Mouse (Mus musculus): ENCODE measurements around the gene Mast4.

The Mast4 gene

DNA sequence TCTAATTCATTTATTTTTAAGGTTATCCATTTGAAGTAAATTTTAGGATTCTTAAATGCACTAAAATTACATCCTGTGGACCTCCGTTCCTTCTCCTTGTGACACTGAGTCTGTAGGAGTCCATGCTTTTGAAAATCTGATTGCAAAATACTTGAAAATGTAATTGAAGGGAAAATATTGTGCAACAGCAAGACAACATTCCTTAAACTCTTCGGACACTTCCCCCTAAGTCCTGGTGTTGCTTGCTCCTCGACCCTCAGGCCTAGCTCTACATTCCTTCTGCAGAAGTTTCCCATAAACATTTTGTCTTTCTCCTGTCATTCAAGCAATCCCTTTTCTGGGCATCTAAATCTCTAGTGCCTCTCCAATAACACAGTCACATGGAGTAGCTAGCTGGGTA is 474.2 kb downstream of the Mast4 start:
- no peak for DNase-seq (ENCODE audit: low spot score)

DNA sequence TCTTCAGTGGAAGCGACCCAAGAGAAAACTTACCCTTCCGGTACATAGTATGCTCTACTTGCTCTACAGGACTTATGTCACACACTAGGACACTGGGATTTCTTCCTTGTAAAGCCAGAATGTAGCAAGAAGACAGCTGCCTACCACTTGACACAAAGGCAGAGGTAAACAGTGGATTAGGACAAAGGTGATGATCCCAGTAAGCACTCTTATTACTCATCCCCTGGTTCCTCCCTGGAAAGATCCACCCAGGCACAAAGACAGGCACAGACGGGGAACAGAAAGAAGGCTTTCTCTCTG is 476.8 kb downstream of the Mast4 start:
- DNase-seq (ENCODE audit: low spot score): no peak

DNA sequence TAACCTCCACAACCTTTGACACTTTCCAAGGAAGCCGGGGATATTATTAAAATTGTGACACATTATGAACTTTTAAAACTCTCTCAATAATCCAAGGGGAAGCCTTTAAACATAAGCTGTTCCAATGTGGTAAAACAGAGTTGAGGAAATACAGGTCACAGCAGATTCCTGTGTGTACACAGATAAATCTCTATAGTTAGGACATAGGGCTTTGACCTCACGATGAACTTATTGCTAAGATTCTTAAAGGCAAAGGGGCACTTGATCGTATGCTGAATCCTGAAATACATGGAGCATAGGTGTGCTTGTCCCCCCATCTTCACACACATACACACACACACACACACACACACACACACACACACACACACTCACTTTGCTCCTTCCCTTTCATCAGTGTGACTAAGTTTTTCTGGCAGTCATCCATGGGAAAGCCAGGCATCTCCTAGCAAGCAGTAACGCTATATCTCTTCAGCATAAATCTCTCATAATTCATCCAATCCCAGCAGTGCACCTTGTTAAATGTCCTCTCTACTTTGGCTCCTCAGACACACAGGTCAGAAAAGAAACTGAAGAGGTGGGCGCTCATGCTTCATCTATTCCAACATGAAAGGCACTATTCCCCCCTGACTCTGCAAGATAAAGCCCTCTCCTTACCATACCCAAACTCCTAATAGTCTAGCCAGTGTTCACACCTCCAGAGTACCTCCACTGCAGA is 477.3 kb downstream of the Mast4 start:
- DNase-seq (ENCODE audit: low spot score): no peak

DNA sequence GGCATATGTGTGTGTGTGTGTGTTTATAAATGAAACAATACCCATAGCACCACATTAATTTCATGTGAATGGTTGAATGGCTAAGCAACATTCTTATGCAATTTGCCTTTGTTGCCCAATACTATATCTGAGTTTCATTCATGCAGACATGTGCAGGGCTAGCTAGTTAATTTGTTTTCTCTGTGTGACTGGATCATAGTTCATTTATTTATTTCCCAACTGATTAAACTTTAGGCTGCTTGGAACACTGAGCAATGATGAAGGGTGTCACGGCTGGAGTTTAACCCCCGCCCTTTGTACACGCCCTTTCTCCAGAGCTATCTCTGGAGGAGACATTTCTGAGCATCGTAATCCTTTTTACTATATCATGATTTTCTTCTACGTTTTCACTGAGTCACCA is 481.4 kb downstream of the Mast4 start:
- DNase-seq (ENCODE audit: low spot score): no peak

DNA sequence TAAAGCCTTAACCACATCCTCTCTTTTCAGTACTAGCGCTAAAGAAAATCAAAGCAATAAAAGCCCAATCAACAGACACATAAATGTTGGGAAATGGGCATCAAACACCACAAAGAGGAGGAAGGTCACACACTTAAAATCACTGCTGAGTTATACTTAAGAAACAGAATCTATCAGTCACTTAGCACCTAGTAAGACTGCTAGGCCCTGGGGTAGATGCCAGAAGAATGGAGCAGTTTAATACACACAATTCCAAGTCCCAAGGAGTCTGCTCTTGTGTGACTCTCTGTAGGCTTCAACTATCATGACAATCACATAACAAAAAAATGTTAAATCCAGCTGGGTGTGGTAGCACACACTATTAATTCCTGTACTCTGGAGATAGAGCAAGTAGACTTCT is 483.0 kb downstream of the Mast4 start:
- no peak for DNase-seq (ENCODE audit: low spot score)

DNA sequence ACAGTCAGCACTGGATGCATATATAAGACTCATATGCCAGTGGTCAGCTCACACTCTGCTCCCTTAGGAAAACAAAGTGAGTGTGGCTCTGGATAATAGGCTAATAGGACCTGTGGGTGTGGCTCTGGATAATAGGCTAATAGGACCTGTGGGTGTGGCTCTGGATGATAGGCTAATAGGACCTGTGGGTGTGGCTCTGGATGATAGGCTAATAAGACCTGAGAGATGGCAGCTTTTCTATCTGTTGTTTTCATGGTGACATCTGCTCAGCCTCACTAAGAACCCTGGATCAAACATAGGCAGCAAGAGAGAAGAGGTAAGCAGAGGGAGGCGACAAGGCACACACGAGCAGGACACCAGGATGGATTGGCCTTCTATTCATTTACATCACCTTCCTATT is 483.7 kb downstream of the Mast4 start:
- DNase-seq (ENCODE audit: low spot score): no peak

DNA sequence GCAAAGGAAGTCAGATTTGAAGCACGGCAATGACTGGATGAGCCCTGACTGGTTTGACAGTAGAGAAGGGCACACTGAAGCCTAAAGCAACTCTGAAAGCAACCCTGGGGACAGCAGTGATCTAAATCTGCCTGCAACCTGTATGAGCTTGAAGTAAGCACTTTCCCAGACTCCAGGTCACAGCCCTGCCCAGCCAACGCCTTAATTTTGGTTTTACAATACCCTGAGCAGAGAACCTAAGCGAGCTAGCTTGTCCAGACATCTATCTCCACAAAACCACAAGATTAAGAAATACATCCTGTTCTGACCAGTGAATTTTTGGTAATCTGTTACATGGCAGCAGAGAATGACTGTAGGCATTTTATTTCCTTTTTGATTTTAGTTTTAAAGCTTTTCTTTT is 485.2 kb downstream of the Mast4 start:
- no peak for DNase-seq (ENCODE audit: low spot score)

DNA sequence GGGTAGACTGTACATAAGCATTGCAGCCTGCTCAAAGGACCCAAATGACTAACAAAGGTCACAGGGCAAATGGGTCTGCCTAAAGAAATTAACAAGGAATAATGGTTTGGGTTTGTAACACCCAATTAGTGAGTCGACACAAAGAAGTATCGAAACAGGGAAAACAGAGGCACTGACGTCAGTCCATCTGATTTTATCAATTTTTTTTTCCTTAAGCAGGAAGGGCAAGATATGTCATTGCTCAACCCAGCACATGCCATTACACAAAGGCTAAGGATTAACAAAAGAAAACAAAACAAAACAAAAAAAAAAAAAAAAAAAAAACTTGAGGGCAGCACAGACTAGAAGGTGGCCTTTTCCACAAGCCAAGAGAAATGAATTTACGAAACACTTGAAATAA is 487.8 kb downstream of the Mast4 start:
- no peak for DNase-seq (ENCODE audit: low spot score)

DNA sequence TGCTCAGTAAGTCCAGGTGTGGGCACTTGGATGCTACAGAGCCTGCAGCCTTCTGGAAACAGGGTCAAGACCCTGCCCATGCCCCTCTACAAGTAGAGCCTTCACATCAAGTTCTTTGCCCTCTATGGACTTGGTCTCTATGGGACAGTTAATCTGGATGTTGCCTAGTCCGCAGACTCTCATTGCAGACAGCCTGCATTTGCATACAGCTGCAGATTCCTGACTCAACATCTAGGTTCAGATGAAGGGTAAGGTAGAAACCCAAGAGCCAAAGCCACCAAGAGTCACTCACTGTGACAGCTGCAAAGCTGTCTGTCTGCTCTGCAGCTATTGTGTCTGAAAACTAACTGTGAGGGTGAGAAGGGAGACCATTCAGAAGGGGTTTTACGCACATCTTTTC is 491.6 kb downstream of the Mast4 start:
- DNase-seq (ENCODE audit: low spot score): peak; percentile 29

DNA sequence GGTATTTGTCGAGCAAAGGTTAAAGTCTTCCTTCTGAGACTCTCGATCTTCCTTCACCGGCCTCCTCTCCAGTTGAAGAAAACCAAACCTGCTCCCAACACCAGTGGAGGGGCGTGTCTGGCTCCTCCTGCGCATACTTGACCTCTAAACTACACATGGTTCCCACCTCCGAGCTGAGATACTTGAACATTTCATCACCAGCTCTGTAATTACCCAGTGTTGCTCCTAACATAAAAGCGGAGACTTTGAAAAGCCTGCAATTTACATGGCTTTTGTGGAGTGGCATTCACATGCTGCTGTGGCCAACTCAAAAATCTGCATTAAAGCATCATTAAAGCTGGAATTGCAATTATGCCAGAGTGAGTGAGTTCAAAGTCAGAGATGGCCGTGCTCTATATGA is 492.1 kb downstream of the Mast4 start:
- no peak for DNase-seq (ENCODE audit: low spot score)

DNA sequence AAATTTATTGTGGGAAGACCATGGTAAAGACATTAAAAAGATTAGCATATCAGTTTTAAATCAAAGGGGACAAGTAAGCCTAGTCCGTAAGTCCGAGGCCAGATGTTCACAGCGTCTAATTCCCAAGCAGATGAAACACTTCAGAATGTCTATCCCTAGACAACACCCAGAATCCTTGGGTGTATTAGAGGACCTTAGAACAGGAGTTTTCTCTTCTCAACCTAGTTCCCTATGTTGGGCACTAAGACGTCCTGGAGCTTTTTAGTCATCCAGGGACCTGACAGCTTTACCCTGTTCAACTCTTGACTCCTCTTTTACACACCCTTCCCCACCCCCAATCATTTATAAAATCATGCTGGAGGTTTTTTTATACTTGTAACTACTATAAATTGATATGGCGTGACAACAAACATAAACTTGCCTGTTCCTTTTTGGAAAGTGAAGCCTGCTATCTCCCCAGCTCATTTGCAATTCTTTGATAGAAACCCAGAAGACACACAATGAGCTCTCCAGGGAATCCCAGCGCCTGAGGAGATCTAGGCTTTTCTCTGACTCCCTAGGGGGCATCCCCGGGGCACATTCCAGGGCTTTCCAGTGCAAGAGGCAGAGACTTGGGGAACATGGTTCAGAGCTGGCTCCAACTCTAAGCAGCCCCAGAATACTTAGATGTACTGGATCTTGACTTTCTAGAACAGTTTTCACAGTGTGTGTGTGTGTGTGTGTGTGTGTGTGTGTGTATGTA is 494.4 kb downstream of the Mast4 start:
- DNase-seq (ENCODE audit: low spot score): peak; percentile 3

DNA sequence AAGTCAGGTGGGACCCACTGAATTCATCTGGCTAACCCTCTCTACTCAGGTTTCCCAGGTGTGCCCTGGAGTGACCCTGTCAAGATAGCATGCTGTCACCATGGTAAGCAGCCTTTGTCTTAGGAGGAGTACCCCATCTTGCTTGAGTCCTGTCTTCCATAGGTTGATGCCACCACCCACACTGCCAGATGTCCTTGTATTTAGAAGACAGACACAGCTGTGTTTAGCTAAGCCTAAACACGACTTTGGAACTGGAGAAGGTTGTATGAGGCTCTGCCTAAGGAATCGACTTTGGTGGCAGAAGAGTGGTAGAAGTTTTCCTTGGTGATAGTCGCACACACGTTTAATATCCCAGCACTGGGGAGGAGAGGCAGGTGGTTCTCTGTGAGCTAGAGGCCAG is 496.9 kb downstream of the Mast4 start:
- DNase-seq (ENCODE audit: low spot score): no peak

DNA sequence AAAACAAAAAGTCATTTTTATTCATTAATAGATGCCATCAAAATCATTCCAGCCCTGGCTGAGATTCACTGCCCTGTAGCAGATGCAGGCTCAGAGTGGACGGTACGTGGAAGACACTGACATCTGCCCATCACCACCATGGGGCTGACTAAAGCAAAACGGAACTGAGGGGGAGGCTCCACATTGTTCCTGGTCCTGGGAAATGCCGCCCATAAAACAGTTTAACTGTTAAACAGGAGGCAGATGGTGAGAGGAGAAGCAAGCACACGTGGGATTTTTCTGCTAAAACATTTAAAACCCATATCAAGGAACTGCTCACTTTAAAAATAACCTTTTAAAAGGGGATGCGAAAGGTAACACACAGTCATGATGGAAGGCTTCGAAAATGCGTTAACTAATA is 499.0 kb downstream of the Mast4 start:
- no peak for DNase-seq (ENCODE audit: low spot score)

DNA sequence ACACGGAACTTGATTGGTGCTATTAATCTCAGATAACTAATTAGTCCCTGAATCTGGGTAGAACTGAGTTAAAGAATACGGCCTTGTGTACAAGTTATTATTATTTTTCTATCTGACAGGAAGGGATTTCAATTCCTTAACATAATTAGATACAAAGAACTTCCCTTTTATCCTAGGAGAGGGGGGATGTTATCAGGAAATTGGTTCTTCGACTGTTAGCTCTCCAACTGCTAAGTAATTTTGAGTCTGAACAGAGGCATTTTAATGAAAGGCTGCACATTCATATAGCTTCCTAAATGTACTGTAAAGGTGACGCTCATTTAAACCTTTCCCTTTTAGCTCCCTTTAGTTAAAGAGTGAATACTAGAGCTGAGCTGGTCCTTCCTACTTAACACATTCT is 516.0 kb downstream of the Mast4 start:
- DNase-seq (ENCODE audit: low spot score): no peak

DNA sequence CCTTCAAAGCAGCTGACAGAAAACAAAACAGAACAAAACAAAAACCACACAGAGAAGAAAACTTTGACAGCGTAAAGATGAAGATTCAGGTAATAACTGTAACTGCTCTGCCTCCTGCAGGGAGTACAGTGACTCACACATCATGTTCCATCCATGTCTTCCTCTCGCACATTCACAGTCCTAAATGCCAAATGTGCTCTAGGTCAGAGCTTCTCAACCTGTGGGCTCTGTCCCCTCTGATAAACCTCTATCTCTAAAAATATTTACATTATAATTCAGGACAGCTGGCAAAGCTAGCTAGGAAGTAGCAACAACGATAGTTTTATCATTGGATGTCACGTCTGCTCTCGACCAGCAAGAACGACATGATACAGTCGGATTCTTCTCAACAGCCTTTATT is 517.6 kb downstream of the Mast4 start:
- no peak for DNase-seq (ENCODE audit: low spot score)

DNA sequence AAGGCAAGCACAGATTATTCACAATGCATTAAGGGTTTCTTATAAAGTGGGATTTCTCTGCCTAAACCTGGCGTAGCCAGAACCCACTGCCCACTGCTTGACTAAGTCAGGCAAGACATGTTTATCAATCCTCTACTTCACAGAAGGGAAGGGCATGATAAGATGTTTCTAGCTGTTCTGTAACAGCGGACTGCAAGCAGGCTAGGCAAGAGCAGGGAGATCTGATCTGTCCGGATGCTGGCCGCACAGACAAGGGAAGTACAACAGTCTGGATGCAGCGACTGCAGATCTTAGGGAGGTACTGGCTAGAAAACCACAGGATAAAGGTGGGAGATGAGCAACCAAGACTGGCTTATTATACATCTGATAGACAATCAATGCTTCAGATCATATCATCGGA is 519.1 kb downstream of the Mast4 start:
- no peak for DNase-seq (ENCODE audit: low spot score)

DNA sequence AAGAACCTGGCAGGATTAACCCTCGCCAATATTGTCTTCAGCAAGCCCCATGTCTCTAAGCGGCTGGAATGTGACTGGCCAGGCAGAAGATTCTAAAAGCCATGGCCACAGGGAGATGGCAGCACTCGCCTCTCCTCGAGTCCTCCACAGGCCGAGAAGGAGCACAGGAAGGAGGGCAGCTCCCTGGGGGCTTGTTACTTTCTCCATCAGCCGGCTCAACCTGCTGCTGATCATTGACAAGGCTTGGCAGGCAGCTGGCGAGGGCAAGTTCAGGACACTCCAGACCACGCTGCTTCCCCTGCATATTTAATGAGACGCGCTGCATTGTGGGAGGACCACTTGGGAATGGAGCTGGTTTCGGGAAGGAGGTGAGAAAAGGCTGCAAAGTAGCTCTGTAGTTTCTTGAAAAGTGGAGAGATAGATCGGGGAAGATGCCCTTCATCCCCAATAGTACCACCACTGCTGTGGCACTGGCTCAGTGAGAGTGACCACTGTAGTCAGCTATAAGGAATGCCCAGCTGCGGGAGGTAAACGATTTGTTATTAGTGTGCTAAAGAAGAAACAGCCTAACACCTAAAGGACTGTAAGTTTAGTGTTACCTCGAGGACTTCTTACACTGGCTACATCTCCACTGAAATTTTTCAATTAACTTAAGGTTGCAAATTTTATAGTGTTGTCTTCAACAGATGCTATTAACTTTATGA is 523.0 kb downstream of the Mast4 start:
- peak; percentile 90 for DNase-seq (ENCODE audit: low spot score)

DNA sequence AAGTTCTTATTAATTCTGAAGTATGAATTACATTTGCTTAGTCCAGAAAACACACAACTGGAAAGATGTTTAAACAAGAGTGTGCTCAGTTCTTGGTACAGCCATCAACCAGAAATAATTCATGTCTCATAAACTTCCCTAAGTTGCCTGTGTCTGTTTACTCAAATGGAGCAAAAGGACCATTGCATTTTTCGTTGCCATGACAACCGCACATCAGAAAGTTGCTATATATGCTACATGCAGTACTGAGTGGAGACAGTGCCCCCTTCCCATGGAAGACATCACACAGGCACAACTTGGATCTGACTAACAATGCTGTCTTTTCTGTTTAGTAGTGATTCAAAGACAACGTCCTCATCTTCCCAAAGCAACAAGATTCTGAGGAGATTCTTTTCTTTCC is 527.6 kb downstream of the Mast4 start:
- DNase-seq (ENCODE audit: low spot score): no peak

DNA sequence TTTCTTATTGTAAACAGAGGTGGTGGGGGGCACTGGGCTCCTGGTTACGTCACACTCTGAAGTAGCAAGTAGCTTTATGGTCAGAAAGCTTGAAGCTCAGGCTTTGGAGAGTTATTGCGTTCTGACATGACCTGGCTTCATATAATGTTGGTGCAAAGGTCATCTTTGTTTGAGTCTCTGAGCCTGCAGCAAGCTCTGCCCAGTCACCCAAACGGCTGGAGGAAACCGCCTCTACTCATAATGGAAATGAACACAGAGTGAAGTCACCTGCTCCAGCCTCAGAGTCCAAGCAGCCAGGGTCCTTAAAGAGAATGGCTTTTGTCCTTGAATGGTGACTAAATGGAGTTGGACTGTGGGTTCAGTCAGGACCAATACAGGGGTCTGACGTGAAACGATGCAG is 529.1 kb downstream of the Mast4 start:
- no peak for DNase-seq (ENCODE audit: low spot score)

DNA sequence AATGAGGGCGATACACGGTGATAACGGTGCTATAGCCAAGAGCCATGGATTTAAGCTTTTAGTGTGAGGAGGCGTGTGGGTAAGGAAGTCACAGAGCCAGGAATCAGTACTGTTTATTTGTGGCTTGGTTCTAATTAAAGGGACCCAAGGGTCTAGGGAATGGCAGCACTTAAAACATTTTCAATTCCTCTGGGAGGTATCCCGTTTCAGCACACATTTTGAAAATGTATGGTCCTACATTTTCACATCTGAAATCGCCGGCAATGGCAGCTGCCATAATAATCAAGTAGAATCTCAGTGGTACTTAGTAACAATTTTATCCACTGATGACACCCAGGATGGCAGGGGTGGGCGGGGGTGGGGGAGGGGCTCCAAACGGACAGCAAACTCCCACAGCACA is 531.1 kb downstream of the Mast4 start:
- no peak for DNase-seq (ENCODE audit: low spot score)

DNA sequence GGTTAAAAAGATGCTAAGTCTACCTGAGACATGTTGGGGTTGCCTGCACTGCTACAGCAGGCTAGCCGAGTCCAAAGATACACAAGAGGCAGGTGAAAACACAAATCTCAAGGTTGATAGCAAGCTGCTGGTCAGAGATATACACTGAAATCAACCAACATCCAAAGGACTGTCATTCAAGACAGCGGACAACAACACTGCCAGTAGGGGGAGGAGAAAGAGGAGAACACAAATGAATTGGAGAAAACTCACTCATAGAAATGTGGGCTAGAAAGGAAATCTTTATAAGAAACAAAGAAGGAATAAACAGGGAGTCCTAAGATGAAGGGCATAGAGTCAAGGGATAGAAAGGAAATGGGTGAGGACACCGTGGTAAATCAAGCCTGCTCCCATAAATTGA is 542.1 kb downstream of the Mast4 start:
- no peak for DNase-seq (ENCODE audit: low spot score)

DNA sequence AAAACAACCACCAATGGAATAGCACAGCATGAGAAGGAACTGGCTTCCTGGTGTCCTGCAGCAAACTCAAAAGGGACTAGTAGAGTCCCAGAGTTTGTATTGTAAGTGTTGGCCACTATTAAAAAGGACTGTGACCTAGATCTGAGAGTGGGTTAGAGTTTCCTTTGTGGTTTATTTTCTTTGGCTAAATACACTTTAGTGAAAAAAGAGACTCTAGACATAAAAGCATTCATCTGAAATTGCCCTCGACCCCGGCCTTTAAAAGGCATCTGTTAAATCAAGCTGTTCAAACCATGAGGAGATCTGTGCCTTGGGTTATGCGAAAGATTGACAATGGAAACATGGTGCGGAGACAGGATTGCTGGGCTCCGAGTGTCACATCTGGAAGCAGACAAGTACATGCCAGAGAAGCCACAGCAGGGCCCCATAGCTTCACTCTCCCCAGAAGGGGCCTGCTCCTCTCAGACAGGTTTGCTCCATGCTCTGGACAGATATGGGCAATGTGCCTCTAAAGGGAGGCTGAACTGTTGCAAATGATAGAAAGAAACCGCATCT is 543.6 kb downstream of the Mast4 start:
- DNase-seq (ENCODE audit: low spot score): peak; percentile 32

DNA sequence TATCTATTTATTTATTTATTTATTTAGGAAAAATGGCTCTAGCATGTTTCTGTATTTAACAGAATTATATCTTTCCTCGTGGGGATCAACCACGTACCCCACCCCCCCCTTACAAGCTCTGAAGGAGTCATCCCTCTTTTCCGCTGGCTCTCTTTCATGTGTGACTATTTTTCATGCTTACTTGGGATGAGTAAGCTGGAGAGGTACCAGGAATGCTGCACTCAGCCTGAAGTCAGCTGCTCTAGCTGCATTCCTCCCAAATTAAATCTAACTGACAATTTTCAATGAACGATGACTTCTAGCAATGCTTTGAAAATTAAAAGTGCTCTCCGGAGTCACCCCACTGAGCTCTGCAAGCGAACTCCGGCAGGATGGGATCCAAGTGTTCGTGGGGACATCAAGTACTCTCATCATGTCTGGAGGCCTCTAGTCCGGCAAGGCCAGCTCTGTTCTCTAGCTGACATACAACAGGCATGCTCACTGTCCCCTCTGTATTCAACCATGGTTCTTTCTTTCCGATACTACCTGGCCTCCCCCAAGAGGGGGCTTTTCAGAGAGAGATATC is 547.5 kb downstream of the Mast4 start:
- DNase-seq (ENCODE audit: low spot score): no peak

Data from embryo, embryonic 10 days (tissue).